Mouse (Mus musculus) ES-E14 (cell line): ENCODE measurements around the gene Pou2f3.

Source experiments
- CHD2 ChIP-seq: IDR thresholded peaks from 2 replicates; pipeline ENCODE4 v1.6.1; 2014; ENCODE audit warnings: mild to moderate bottlenecking, low read depth, low read length, inconsistent platforms
- HCFC1 ChIP-seq: IDR thresholded peaks from 2 replicates; pipeline ENCODE4 v1.6.1; 2012; ENCODE audit warnings: low read length, inconsistent platforms, borderline replicate concordance; ENCODE audit not compliant: insufficient read depth
- ZC3H11A ChIP-seq: IDR thresholded peaks from 2 replicates; pipeline ENCODE4 v1.6.1; 2012; ENCODE audit warnings: low read depth, mild to moderate bottlenecking, inconsistent platforms, low read length, borderline replicate concordance

DNA sequence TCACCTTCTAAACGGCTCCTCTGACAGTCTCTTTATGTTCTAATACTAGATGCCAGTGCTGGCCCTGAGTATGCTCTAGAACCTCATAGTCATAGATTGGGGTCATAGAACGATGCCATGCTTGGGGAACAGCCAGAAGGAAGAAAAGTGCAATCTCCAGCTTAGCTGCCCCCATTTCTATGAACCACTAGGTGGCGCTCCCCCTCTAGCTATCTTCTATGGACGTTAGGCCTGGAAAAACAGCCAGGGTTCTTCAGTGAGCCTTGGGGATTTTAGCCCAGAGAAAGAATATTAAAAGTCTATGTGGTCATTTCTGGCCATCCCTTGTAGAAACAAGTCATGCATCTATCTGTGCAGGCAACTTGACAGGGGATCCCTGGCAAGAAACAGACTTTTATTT lies 68.3 kb downstream of the Pou2f3 start:
- TF ChIP-seq HCFC1 (no peak), CHD2 (no peak), ZC3H11A (peak; percentile 86; the same call in 1 of the 2 replicates)
